Mouse (Mus musculus): ENCODE measurements at regions not wholly inside any gene's neighbourhood (a gene's known extent, or its start where the extent isn't known, plus 50 kb on each side); places are given as distances from the start of the nearest gene placed in this dataset.
"Not testable (repeated sequence)": the region's sequence is repeated elsewhere in the genome, so short reads cannot be mapped to it uniquely, and the experiment has no call there.

DNA sequence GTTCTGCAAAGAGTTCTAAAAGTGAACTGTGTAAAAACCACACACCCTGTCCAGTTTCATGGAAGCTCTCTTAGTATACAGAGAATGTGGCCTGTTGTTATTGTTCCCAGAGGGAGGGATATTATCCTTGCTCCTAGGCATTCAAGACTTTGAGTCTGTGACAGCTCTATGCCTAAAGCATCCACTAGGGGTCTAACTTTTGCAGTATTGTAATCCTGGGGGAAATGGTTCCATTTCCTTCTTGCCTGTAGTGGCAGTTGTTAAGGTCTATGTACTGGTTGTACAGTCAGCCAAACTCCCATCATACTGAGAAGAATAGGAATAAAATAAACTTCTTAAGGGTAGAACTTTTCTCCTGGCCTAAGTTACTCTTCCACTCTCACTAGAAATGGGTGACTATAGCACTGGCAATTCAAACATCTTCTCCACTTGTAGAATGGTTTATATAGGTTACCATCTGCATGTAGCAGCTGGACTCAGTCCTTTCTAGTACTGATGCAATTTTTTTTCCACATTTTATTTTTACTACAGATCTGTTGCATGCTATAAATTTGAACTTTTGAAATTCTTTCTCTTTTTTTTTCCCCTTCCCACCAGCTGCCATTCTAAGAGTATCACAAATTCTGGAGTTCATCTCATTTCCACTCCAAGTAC lies 51.4 kb upstream of the Dpt start:
- no peak for DNase-seq (ENCODE audit: low spot score in 2 of 2)

DNA sequence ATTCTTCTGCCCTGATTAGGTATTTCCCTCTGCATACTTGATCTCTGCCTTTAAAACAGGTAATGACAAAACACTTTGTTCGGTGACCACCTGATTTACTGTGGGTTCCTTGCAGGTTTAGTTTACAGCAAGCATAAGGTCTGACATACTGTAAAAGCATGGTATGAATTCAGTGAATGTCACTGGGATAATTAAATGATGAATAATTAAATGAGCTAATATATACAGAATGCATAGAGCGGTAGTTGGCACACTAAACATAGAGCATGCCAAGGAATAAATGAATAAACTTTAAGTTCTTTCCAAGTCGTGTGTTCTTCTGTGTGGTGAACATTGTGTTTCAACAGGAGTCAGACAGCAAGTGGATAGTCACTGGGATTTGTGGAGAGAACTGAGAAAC lies 51.9 kb upstream of the Dpt start:
- DNase-seq (ENCODE audit: low spot score in 2 of 2) = no peak

DNA sequence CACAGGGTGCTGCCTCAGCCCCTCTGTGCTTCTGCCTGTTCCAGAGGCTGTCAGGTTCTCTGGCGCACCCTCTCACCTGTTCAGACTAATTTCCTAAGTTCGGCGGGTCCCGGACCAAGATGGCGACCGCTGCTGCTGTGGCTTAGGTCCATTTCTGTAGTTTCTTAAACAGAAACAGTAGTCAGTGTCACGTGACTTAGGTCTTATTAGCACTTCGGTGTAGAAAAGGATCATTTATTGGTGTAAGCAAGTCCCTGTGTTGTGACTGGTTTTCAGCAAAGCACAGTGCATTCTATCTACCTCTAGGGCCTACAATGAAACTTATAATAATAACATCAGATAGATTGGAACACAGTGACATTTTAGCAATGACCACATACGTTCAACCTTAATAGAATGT lies 53.5 kb upstream of the Dpt start:
- DNase-seq (ENCODE audit: low spot score in 2 of 2) = not testable (repeated sequence)

GRCm38 (mm10) chr1:164735646-164736045 lies 60.8 kb upstream of the Dpt start:
- no peak for DNase-seq (ENCODE audit: low spot score in 2 of 2)

- DNase-seq (ENCODE audit: low spot score in 2 of 2) = no peak
Measured at GRCm38 (mm10) chr1:164733741-164734140, 62.7 kb upstream of the Dpt start.

DNA sequence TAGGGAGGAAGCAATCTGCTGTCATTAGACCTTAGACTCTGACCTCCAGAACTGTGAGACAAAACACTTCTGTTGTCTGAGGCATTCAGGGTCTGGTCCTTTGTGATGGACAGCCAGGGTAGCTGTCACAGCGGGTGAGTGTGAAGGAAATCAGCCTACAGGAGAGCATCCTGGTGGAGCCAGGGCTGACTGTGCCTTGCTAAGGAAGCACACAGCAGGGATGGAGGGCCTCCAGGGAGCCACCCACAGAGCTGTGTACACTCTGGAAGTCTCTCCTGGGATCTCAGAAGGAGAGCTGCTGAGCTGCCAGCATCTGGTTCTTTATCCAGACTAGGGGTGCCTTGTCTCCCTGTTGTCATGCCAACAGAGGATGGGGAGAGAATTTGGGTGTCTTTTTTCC lies 74.4 kb upstream of the Dpt start:
- DNase-seq (ENCODE audit: low spot score in 2 of 2) = no peak

- DNase-seq (ENCODE audit: low spot score in 2 of 2) = no peak
Measured at GRCm38 (mm10) chr1:164714905-164715304, 81.5 kb upstream of the Dpt start.

GRCm38 (mm10) chr1:164713798-164714551 lies 82.5 kb upstream of the Dpt start:
- DNase-seq (ENCODE audit: low spot score in 2 of 2) = no peak

GRCm38 (mm10) chr1:164712514-164712913 lies 83.9 kb upstream of the Dpt start:
- DNase-seq (ENCODE audit: low spot score in 2 of 2) = no peak

DNA sequence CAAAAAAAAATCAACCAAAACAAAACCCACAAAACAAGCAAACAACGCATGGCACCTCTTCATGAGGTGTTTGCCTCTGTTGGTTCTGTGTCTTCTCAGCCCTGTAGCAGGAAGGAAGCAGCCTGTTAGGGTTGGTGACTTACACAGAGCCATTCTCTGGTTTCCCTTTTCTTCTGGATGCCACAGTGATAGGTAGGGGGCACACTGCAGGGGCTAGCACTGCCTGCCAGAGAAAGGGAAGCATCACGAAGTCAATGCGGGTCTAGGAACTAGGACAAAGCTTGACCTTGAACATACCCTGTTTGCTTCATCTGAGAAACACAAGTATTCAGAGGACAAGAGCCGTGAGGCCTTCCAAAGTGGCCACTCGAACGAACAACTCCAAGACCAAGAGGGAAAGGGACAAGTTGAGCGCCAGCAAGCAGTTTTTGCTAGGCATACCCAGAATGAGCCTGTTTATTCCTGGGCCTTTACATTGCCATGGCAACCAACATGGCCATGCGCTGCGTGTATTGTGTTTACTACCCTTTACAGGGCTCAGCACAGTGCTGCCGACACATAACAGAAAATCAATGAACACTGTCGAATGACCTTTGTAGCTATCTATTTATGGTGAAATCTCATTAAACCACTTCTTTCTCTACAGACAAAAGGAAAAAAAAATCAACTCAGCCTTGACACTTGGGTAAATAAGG lies 91.9 kb upstream of the Dpt start:
- DNase-seq (ENCODE audit: low spot score in 2 of 2) = no peak

DNA sequence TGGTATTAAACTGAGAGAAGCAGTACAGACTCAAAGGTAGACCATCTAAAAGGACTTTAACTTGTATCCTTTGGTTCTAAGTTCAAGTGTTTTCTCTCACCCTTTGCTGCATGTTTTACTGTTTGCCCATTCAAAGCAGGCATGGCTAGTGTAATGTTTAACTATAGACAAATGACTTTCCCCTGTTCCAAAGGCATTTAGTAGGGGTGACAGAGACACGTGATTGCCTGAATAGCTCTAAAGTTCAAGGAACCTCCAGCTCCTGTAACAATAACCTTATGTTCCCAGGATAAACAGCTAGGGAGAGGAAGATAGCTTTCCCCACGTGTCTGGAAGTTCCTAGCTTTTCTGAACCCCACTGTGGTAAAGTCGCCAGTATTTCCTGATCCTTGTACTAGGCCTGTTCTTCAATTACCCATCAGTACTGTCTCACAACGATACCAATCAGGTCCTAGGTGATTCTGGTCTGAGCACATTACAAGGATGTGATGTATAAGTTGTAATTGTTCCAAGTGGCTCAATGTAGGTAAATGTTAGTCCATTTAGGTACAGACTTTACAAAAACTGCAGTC lies 92.8 kb upstream of the Dpt start:
- DNase-seq (ENCODE audit: low spot score in 2 of 2) = no peak

DNA sequence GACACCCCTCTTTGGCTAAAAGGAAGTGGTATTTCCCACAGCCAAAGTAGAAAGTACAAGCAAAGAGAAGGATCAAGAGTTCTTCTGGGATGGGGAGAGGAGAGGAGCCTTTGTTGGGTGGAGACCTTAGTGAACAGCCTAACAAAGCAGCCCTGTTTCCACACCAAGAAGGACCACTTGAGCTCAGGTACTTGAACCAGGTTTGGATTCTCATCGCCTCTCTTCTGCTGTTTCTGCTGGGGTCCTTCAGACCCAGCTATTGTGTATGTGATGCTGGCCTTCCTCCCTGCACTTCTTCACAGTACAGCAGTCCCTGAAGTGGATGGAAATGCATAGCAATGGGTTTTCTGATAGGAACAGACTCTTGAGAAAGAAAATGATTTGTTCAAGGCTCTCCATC lies 106.4 kb upstream of the Dpt start:
- no peak for DNase-seq (ENCODE audit: low spot score in 2 of 2)

DNA sequence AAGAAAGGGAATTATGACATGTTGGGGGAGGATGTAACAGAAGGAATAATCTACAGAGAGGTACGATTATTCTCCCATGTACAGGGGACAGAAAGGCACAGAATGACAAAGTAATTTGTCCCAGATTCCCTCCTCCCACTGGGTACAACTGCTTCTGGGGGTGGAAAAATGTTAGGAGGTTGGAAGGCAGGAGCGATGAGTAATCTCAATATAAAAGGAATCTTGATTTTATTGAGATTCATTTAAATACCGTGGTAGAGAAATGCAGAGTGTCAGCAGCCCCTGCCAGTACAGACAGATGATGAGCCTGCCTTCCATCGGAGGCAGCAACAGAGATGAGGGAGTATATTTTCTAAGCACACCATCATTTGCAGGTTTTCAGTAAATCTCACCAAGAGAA lies 107.1 kb upstream of the Dpt start:
- no peak for DNase-seq (ENCODE audit: low spot score in 2 of 2)

GRCm38 (mm10) chr1:164684437-164684836 lies 112.0 kb upstream of the Dpt start:
- no peak for DNase-seq (ENCODE audit: low spot score in 2 of 2)

GRCm38 (mm10) chr1:164683788-164684187 lies 112.7 kb upstream of the Dpt start:
- no peak for DNase-seq (ENCODE audit: low spot score in 2 of 2)

- no peak for DNase-seq (ENCODE audit: low spot score in 2 of 2)
Measured at GRCm38 (mm10) chr1:164682867-164683599, 113.4 kb upstream of the Dpt start.

DNA sequence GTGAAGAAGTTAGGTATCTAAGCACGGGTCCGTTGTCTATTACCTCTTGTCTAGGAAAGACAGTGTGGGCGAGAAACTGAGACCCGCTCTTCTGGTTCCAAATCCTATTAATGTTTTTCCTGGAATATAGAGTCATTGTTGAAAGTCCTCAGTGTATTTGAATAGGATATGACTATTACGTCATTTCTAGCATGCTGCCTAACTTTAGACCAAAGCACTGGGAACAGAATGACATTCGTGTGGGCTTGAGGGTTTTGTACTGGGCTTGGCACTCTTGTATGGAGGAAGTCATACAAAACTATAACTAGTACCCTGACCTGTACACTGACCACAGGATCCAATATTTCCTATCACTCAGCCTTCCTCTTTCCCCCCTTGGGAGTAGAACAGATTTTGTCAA lies 114.0 kb upstream of the Dpt start:
- no peak for DNase-seq (ENCODE audit: low spot score in 2 of 2)

DNA sequence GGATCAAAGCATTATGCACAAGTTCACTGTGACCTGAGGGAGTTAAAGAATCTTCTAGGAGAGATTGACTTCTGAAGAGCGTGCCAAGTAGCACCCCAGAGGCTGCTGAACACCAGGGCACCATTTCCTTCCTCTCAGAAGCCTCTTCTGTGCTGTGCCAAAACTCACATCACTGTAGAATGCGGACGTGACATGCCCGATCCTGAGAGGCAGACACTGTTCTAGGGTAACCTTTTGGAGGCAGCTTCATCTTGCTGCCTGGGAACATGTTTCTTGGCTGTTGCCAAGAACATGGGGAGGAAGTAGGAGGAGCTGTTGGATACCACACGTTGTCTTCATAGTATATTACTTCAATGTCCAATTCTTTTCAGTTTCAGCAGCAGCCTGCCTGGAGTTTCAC lies 114.9 kb upstream of the Dpt start:
- no peak for DNase-seq (ENCODE audit: low spot score in 2 of 2)

- no peak for DNase-seq (ENCODE audit: low spot score in 2 of 2)
Measured at GRCm38 (mm10) chr1:164678303-164678702, 118.1 kb upstream of the Dpt start.

GRCm38 (mm10) chr1:164652244-164652643 lies 144.2 kb upstream of the Dpt start:
- DNase-seq (ENCODE audit: low spot score in 2 of 2) = no peak

DNA sequence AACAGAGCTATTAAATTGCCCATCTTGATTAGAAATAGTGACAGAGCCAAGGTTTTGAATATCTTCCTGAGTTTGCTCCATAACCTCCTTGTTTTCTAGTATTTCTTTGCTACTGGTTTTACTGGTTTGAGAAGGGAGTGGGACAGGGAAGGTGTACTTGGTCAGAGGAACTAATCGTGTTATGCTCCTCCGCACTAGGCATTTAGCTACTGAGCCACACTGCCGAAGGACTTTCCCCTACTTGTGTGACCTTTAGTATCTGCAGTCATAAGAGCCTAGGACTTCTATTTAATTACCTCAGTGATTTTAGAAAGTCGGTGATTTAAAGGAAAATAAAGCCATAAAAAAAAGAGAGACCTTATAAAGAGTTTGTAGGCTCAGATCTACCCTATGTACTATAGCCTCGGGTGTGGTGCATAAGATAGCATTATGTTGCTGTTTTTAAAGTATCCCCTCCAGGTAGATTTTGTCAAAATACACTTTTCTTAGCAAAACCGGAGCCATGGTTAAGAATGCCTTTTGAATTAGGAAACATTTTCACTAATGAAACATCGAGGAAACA lies 158.5 kb upstream of the Dpt start:
- DNase-seq (ENCODE audit: low spot score in 2 of 2) = peak in 1 of 2 experiments; percentile 16

GRCm38 (mm10) chr1:164631679-164632078 lies 164.8 kb upstream of the Dpt start:
- DNase-seq (ENCODE audit: low spot score in 2 of 2) = no peak

Measured in spleen, postnatal 4 days (tissue).